Mouse (Mus musculus): Measurements from ENCODE around the gene Specc1. TPM values are rescaled to one million over a fixed set of nuclear protein-coding genes. Genes with fewer than 3 reads are reported as not detected.

Specc1 gene
- 2.3 and 2.5 TPM in 2 replicates for total RNA-seq (2012; rRNA removed)
- 1 to 10 TPM in 1 of 2 experiments, not detected in 1; 5.8 TPM for polyA plus RNA-seq (2012; ENCODE audit: insufficient read depth in 1 of 2, insufficient read length in 2 of 2, low read depth in 1 of 2, low replicate concordance in 2 of 2, missing spikeins in 1 of 2)

DNA sequence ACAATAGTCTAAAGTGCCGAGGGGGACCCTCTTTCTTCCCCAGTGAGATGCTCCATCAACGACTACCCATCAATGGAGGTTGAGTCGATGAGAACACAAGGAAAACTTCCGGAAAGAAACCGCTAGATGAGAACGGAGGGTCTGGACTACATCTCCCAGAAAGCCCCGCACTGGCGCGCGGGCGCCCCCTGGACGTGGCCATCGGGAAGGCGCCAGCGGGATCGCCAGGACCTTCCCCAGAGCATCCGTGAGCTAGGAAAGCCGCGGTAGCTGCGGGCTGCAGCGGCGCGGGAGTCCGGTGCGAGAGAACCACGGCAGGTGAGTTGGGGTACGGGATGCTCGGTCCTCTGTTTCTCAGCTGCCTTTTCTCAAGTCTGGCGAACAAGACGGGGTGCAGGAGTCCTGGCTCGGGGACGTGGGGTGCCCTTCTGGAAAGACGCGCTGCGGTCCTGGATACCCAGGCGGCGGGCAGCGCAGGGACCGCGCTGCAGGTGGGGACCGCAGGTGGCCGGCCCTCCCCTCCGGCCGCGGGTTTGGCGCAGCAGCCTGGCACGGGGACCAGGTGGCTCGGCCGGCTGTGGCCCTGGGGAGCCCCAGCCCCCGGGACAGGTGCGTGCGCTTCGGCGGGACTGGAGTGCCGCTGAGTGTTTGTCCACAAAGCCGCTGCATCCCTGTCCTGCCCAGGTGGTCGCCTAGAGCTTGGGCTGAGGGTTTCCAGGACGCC lies at the start of gene Specc1:
Gene Specc1 (plus strand): TSS at position 192 of the 724 bp plus-strand sequence.
- Histone ChIP-seq H3K9ac (ENCODE audit: control insufficient read depth, low read depth, low read length, poor library complexity, severe bottlenecking) (peak within 1 kb of the TSS; percentile 43), H3K27me3 (ENCODE audit: control insufficient read depth in 1 of 2, insufficient read depth in 2 of 2, low read length in 2 of 2) (no peaks in the 10 kb centered on the region), H3K4me3 (ENCODE audit: control insufficient read depth in 1 of 2, insufficient read depth in 1 of 2, low read depth in 2 of 2, low read length in 2 of 2) (peak within 1 kb of the TSS; percentile 62 to 66), H3K4me1 (ENCODE audit: control insufficient read depth in 1 of 2, insufficient read depth in 2 of 2, low read length in 2 of 2) (peaks cover 0 to 14% of the 10 kb centered on the region in 2 experiments; a peak in 2 of 4 replicates), H3K9me3 (replicated peaks; ENCODE audit: insufficient read depth, low read length) (no peaks in the 10 kb centered on the region), H3K79me2 (ENCODE audit: control insufficient read depth, insufficient read depth, low read length, poor library complexity) (no peaks in the 10 kb centered on the region), H3K36me3 (ENCODE audit: control insufficient read depth in 1 of 2, insufficient read depth in 2 of 2, low read length in 2 of 2) (peaks cover 0 to 9% of the 10 kb centered on the region in 2 experiments; a peak in 2 of 4 replicates), H3K27ac (ENCODE audit: control insufficient read depth, low read depth, low read length) (peak within 1 kb of the TSS; percentile 62)
- peak; percentile 95 for DNase-seq (ENCODE audit: low read depth, low spot score)
- TF ChIP-seq JUND (IDR thresholded peaks at IDR 0.05; ENCODE audit: low read depth, low read length) (no peak), RCOR1 (IDR thresholded peaks at IDR 0.05; ENCODE audit: low read depth, low read length) (peak; percentile 68), POLR2AphosphoS2 (IDR thresholded peaks at IDR 0.05; ENCODE audit: low read length) (no peak), TCF12 (IDR thresholded peaks at IDR 0.05; ENCODE audit: low read depth, low read length) (0 out of 2 replicates have a peak, but pooled peaks have one; percentile 57), SMC3 (IDR thresholded peaks at IDR 0.05; ENCODE audit: low read depth, low read length) (peak; percentile 40; the same call in 1 of the 2 replicates), CHD2 (IDR thresholded peaks at IDR 0.05; ENCODE audit: low read length) (peak; percentile 12; the same call in 1 of the 2 replicates), EP300 (IDR thresholded peaks at IDR 0.05; ENCODE audit: low read depth in 1 of 2, low read length in 2 of 2) (no peak), TAL1 (IDR thresholded peaks at IDR 0.05; ENCODE audit: low read length) (no peak), CTCF (IDR thresholded peaks at IDR 0.05 in 2 of 3, conservative IDR thresholded peaks at IDR 0.05 in 1 of 3; ENCODE audit: control insufficient read depth in 1 of 3, insufficient read depth in 1 of 3, low read depth in 2 of 3, low read length in 3 of 3, poor library complexity in 1 of 3, severe bottlenecking in 1 of 3) (peak; percentile 93 to 99 (median 98)), HCFC1 (IDR thresholded peaks at IDR 0.05; ENCODE audit: low read depth, low read length) (peak; percentile 100), GATA1 (IDR thresholded peaks at IDR 0.05; ENCODE audit: low read depth, low read length) (no peak; the same call in 1 of the 2 replicates), NRF1 (IDR thresholded peaks at IDR 0.05; ENCODE audit: insufficient read depth, low read depth, low read length, poor library complexity, severe bottlenecking) (peak; percentile 51; the same call in 1 of the 2 replicates), MAX (IDR thresholded peaks at IDR 0.05; ENCODE audit: low read length) (peak; percentile 41), ZKSCAN1 (IDR thresholded peaks at IDR 0.05; ENCODE audit: low read depth, low read length) (no peak), RAD21 (IDR thresholded peaks at IDR 0.05; ENCODE audit: low read depth, low read length) (no peak; the same call in 1 of the 2 replicates), USF1 (IDR thresholded peaks at IDR 0.05; ENCODE audit: low read depth, low read length) (no peak), MXI1 (IDR thresholded peaks at IDR 0.05; ENCODE audit: low read depth, low read length) (peak; percentile 67), POLR2A (IDR thresholded peaks at IDR 0.05; ENCODE audit: control insufficient read depth in 1 of 2, insufficient read depth in 1 of 2, low read depth in 1 of 2, low read length in 2 of 2, poor library complexity in 1 of 2) (peak; percentile 37 to 46; a peak in 1 of 4 replicates), BHLHE40 (IDR thresholded peaks at IDR 0.05; ENCODE audit: borderline replicate concordance, low read depth, low read length) (no peak), TBP (IDR thresholded peaks at IDR 0.05; ENCODE audit: low read depth, low read length) (peak; percentile 67), USF2 (IDR thresholded peaks at IDR 0.05; ENCODE audit: borderline replicate concordance in 1 of 2, insufficient read depth in 1 of 2, low read depth in 1 of 2, low read length in 2 of 2) (no peak), KAT2A (conservative IDR thresholded peaks at IDR 0.05; ENCODE audit: low read depth, low read length) (peak; percentile 95), MYB (IDR thresholded peaks at IDR 0.05; ENCODE audit: low read depth, low read length) (no peak), ZMIZ1 (IDR thresholded peaks at IDR 0.05; ENCODE audit: low read depth, low read length) (0 out of 2 replicates have a peak, but pooled peaks have one; percentile 43), MEF2A (IDR thresholded peaks at IDR 0.05; ENCODE audit: extremely low read depth, insufficient replicate concordance, low read depth, low read length, poor library complexity, severe bottlenecking) (no peak), MAFK (IDR thresholded peaks at IDR 0.05; ENCODE audit: borderline replicate concordance, low read depth, low read length) (no peak), E2F4 (IDR thresholded peaks at IDR 0.05; ENCODE audit: borderline replicate concordance, low read depth, low read length) (no peak; the same call in 1 of the 2 replicates), UBTF (IDR thresholded peaks at IDR 0.05; ENCODE audit: borderline replicate concordance, insufficient read depth, low read depth, low read length) (peak; percentile 30; the same call in 1 of the 2 replicates), CHD1 (IDR thresholded peaks at IDR 0.05; ENCODE audit: low read depth, low read length) (no peak), ZC3H11A (IDR thresholded peaks at IDR 0.05; ENCODE audit: low read depth, low read length) (no peak), POLR2AphosphoS5 (IDR thresholded peaks at IDR 0.05; ENCODE audit: borderline replicate concordance, low read depth, low read length) (no peak), MYC (IDR thresholded peaks at IDR 0.05; ENCODE audit: low read depth, low read length) (0 out of 2 replicates have a peak, but pooled peaks have one; percentile 34), NELFE (IDR thresholded peaks at IDR 0.05; ENCODE audit: low read depth, low read length) (0 out of 2 replicates have a peak, but pooled peaks have one; percentile 13), MAZ (IDR thresholded peaks at IDR 0.05; ENCODE audit: low read depth, low read length) (peak; percentile 84)
